Comparison of ENCODE assay signal across 10 mouse cellular contexts in the genomic region with DNA sequence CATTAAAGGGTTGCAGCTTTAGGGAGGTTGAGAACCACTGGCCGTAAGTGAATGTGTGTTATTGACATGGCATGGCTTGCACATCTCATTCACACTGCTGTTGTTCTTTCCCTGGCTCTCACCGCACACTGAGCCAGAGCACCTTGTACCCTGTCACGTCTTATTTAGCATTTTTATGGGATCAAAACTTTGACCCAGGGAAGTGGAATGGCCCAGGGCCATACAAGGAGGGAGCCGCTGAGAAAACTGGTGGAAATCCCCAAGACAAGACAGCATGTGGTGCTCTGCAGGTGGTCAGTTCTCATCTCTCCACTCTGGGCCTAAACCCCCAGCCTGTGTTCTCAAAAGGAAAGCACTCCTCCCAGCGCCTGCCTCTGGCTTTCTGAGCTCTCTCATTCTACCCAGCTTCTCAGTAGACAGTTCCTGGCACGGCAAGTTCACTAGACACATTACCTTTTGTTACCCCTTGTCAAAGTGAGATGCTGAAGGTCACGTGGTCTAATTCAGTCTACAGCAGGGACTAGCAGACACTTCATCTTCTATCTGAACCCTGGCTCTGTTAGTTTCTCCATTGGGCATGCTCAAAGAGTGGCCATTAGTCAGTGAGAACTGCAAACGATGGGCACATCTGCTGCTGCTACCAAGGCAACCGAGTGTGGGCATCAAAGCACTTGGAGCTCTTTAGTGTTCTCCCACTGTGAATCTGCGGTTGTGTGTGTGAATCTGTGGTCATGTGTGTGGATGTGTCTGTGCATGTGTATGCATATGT.
DNase-seq lines count a peak whose midpoint lies in the region; ATAC-seq lines count a peak whose summit lies in the region.
"Had no signal": no experiment of that assay in that cellular context is flagged by ENCODE, and none has a peak within 500 bp of the region (broad histone marks: within the 10 kb centered on the region; RNA-seq: fewer than 3 reads in every experiment).

No protein-coding gene starts in this region.

- no peak overlapping the region for H3K4me3 ChIP-seq in forebrain, embryonic 12.5 days (replicated peaks)

- no peaks in the 10 kb centered on the region for H3K36me3 ChIP-seq in forebrain, embryonic 12.5 days (replicated peaks)

- no peak overlapping the region for H3K27ac ChIP-seq in forebrain, embryonic 12.5 days

- no peaks in the 10 kb centered on the region for H3K9me3 ChIP-seq in forebrain, embryonic 12.5 days

- no peak for DNase-seq in frontal cortex, postnatal 14 days (ENCODE audit: low spot score in 2 of 2)
- peak; percentile 64 to 70 for DNase-seq in kidney, postnatal 36 days
- DNase-seq in neural tube, embryonic 10.5 days (ENCODE audit: extremely low spot score, low spot score): peak; percentile 22
- no peak for DNase-seq in thymus, postnatal 36 days
- DNase-seq in urinary bladder, postnatal 10 days (ENCODE audit: low spot score): no peak
- DNase-seq: cerebellum, adult 9-10 months had no signal

- 50% methylated on average over 10 of the region's 10 CpGs for WGBS in forebrain, embryonic 12.5 days

- no peak overlapping the region for H3K9ac ChIP-seq in forebrain, embryonic 12.5 days

- peaks cover 25% of the 10 kb centered on the region for H3K4me1 ChIP-seq in forebrain, embryonic 12.5 days

- H3K27me3 ChIP-seq in forebrain, embryonic 12.5 days: no peaks in the 10 kb centered on the region

- peak; percentile 53 for ATAC-seq in frontal cortex, adult (ENCODE audit: low TSS enrichment)
- ATAC-seq in forebrain, embryonic 12.5 days (ENCODE audit: low FRiP score): peak; percentile 54; the same call in 1 of the 2 replicates
- ATAC-seq in cerebellum, adult (ENCODE audit: insufficient number of reproducible peaks, low FRiP score, low TSS enrichment): no peak
- ATAC-seq: intestine, postnatal 0 days had no signal

- no peak overlapping the region for H3K4me2 ChIP-seq in forebrain, embryonic 12.5 days

Comparison
In these comparisons a context has a peak if more than half of its experiments do, and no peak if none do; other contexts are left out.
1. DNase-seq: peak in kidney, postnatal 36 days (2 of 2) and neural tube, embryonic 10.5 days (single experiment); none in frontal cortex, postnatal 14 days (0 of 2), thymus, postnatal 36 days (0 of 2) and urinary bladder, postnatal 10 days (single experiment).